Mouse (Mus musculus) G1E (cell line): ENCODE results near the gene Lrrc49. TPM values are rescaled to one million over a fixed set of nuclear protein-coding genes. Genes with fewer than 3 reads are reported as not detected.

Experiments
- ATAC-seq: 2 replicates; pipeline ENCODE4 v1.8.0; 2016; ENCODE audit warnings: mild to moderate bottlenecking; ENCODE audit not compliant: insufficient number of reproducible peaks, poor library complexity, low FRiP score, severe bottlenecking; ENCODE audit errors: extremely low read depth
- DNase-seq: peaks from one replicate; pipeline ENCODE4 v3.0.0; 2012; ENCODE audit warnings: low spot score
- H3K27me3 ChIP-seq: 2 replicates; pipeline ENCODE4 v1.6.1; 2012; ENCODE audit warnings: mild to moderate bottlenecking, low read length, inconsistent platforms; ENCODE audit not compliant: insufficient read depth
- H3K36me3 ChIP-seq: replicated peaks from 2 replicates; pipeline ENCODE3; 2012; ENCODE audit warnings: mild to moderate bottlenecking, inconsistent platforms
- H3K4me1 ChIP-seq: 2 replicates; pipeline ENCODE4 v1.6.1; 2012; ENCODE audit warnings: low read depth, low read length, inconsistent platforms, mixed read lengths; ENCODE audit not compliant: insufficient read depth
- H3K4me3 ChIP-seq: 2 replicates; pipeline ENCODE4 v1.5.1; 2012; ENCODE audit warnings: low read depth, mild to moderate bottlenecking, inconsistent platforms, low read length, moderate library complexity, mixed read lengths
- H3K9me3 ChIP-seq: replicated peaks from 2 replicates; pipeline ENCODE4 v1.6.1; 2012; ENCODE audit warnings: inconsistent platforms
- CTCF ChIP-seq: IDR thresholded peaks from 2 replicates; pipeline ENCODE4 v1.5.1; 2012; ENCODE audit warnings: low read depth, low read length, inconsistent platforms, mixed read lengths
- GATA1 ChIP-seq: IDR thresholded peaks from 2 replicates; pipeline ENCODE4 v1.6.1; 2012; ENCODE audit warnings: borderline replicate concordance, low read length, inconsistent platforms, mixed read lengths
- GATA2 ChIP-seq: IDR thresholded peaks from 2 replicates; pipeline ENCODE4 v1.6.1; 2012; ENCODE audit warnings: low read depth, low read length, inconsistent platforms, borderline replicate concordance
- POLR2AphosphoS5 ChIP-seq: IDR thresholded peaks from 2 replicates; pipeline ENCODE4 v1.6.1; 2012; ENCODE audit warnings: low read depth, low read length, inconsistent platforms; ENCODE audit not compliant: insufficient replicate concordance
- TAL1 ChIP-seq: conservative IDR thresholded peaks from 2 replicates; pipeline ENCODE4 v1.6.1; 2012; ENCODE audit warnings: low read depth, low read length, inconsistent platforms, mixed read lengths
- polyA plus RNA-seq: library from polyadenylated mRNA; stranded (reverse); fragments of >175 nt; gene quantifications from 2 replicates; pipeline ENCODE4 v1.2.3, GENCODE M21; 2012
- total RNA-seq, 2 experiments: library from RNA; stranded (forward) in 1 of 2; stranded (reverse) in 1 of 2; fragments of 200-1000 nt in 1 of 2; fragments of >200 nt in 1 of 2; fragmentation: Nextera tagmentation in 1 of 2; gene quantifications; 2 replicates each; pipeline ENCODE4 v1.2.3; 2014 to 2017

Gene Lrrc49
- total and polyA plus RNA-seq, 3 experiments, result 0.11 to 2.5 (median 1.1) TPM

DNA sequence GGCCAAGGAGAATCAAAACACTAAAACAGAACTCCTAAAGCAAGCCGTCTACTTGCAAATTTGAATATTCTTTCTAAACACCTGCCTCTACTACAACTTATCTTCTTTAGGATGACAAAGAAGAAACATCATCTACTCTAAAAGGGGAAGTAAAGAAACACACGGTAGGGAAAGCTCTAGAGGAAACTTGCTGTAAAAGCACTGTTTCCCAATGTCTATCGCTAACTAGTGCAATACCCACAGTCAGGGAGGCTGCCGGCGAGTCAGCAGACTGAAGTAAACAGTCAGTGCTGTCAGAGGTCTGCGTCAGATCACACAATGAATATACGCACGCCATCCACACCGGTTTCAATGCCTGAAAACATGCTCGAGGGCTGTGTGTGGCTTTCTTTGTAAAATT lies 86.0 kb downstream of the Lrrc49 start:
- H3K36me3 ChIP-seq, result no peaks in the 10 kb centered on the region
- peaks cover 11% of the 10 kb centered on the region for H3K4me1 ChIP-seq
- ATAC-seq (no peak), DNase-seq (no peak)
- H3K4me3 ChIP-seq, result no peak overlapping the region
- peaks cover 21% of the 10 kb centered on the region for H3K27me3 ChIP-seq
- TF ChIP-seq POLR2AphosphoS5 (no peak), CTCF (no peak), GATA1 (no peak), GATA2 (no peak), TAL1 (no peak)
- H3K9me3 ChIP-seq, result no peaks in the 10 kb centered on the region

DNA sequence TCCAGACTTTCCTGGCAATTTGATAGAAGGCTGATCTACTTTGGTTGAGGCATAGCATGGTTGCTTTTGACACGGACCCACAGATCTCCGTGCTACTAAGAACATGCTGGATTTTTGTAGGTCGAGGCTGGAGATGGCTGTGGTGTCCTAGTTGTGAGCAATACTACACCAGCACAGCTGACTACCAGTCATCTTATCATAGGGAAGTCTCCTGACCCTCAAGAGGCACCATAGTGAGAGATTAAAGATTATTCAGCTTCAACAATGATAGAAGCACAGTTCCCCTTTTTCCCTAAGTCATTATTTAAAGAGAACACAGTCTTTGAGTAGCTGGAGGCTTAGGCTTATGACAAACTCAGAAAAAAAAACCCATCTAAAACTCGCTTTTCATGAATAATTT lies 87.7 kb downstream of the Lrrc49 start:
- Histone ChIP-seq H3K27me3 (peaks cover 21% of the 10 kb centered on the region), H3K36me3 (no peaks in the 10 kb centered on the region), H3K4me3 (no peak overlapping the region), H3K9me3 (no peaks in the 10 kb centered on the region), H3K4me1 (peaks cover 16% of the 10 kb centered on the region)
- DNase-seq, result no peak
- TF ChIP-seq CTCF, result no peak
- no peak for TF ChIP-seq TAL1
- no peak for TF ChIP-seq POLR2AphosphoS5
- TF ChIP-seq GATA2, result no peak
- TF ChIP-seq GATA1, result no peak
- no peak for ATAC-seq

DNA sequence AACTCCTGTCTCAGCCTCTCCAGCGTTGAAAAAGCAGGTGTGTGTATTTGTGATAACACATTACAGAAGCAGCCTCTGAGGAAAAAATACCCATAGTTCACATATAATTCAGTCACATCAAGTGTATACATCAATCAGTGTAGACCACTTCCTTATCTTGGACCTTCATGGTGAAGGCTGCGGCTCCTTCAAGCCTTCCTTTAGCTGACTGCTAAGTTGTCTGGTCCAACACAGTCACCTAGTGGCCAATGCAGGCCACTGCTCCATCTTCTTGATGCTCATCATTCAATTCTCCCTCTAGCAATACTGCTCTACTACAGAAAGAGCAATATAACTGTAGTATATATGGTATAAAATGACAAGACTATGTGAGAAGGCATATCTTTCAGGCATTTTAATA lies 88.5 kb downstream of the Lrrc49 start:
- H3K4me1 ChIP-seq, result peaks cover 16% of the 10 kb centered on the region
- DNase-seq (peak; percentile 16), ATAC-seq (peak; percentile 49)
- H3K4me3 ChIP-seq, result no peak overlapping the region
- H3K36me3 ChIP-seq, result no peaks in the 10 kb centered on the region
- TF ChIP-seq CTCF, result peak; percentile 88
- no peak for TF ChIP-seq GATA2
- no peak for TF ChIP-seq TAL1
- no peak for TF ChIP-seq POLR2AphosphoS5
- peaks cover 18% of the 10 kb centered on the region for H3K27me3 ChIP-seq
- H3K9me3 ChIP-seq, result no peaks in the 10 kb centered on the region

DNA sequence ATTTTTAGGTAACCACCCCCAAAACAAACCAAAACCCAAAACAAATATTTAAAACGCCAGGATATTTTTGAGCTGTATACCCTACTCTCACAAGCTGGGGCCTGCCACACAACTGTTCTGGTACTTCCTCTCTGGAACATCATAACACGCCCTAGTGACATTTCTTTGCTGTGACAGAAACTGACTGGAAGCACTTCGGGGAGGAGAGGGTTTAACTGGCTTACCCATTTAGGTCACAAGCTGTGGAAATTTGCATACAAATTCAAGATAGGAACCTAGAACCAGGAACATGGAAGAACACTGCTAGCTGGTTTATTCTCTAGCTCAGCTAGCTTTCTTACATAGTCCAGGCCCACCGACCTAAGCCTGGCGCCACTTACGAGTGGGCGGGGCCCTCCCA lies 92.6 kb downstream of the Lrrc49 start:
- peaks cover 7% of the 10 kb centered on the region for H3K27me3 ChIP-seq
- peaks cover 22% of the 10 kb centered on the region for H3K4me1 ChIP-seq
- no peak for ATAC-seq
- no peaks in the 10 kb centered on the region for H3K9me3 ChIP-seq
- no peak overlapping the region for H3K4me3 ChIP-seq
- TF ChIP-seq GATA2 (no peak), GATA1 (no peak), POLR2AphosphoS5 (no peak), TAL1 (no peak), CTCF (no peak)
- H3K36me3 ChIP-seq, result no peaks in the 10 kb centered on the region
- no peak for DNase-seq

DNA sequence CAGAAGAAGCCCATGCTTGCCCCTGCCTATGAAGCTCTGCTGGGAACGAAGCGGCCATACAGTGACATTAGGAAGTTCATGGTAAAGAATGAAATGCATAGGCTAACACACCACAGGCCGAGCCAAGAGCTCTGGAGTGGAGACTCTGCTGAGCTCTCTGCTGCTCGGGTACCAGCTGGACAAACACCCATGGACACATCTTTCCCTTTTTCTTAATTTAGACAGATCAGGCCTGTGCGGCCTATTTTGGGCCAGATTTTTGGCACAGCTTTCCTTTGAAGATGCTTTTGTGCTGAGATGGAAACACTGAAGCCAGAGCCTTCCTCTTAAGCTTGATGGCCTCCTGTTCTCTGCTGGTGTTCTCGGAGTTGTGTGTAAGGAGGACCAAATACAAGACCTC lies 95.0 kb downstream of the Lrrc49 start:
- no peaks in the 10 kb centered on the region for H3K36me3 ChIP-seq
- no peaks in the 10 kb centered on the region for H3K9me3 ChIP-seq
- H3K4me3 ChIP-seq, result no peak overlapping the region
- no peak for TF ChIP-seq GATA2
- TF ChIP-seq CTCF, result no peak
- TF ChIP-seq GATA1, result no peak
- TF ChIP-seq TAL1, result no peak
- no peak for TF ChIP-seq POLR2AphosphoS5
- ATAC-seq (no peak), DNase-seq (no peak)
- H3K27me3 ChIP-seq, result peaks cover 13% of the 10 kb centered on the region
- peaks cover 11% of the 10 kb centered on the region for H3K4me1 ChIP-seq

DNA sequence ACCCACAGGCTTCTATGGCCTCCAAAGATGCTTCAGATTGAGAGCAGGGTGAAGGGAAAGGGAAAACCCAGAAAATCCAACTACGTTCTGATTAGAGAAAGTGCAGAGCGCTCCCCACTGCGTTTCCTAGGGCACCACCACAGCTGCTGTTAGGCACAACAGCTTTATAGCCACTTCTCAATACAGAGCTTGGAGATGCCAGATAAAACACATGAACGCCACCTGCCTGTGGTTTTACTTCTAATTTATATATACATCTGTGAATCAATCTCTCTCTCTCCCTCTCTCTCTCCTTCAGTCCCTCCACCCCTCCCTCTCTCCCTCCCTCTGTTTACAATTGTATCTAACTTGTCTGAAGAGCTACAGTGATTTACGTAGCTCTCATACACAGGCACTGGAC lies 95.6 kb downstream of the Lrrc49 start:
- Histone ChIP-seq H3K4me3 (no peak overlapping the region), H3K27me3 (peaks cover 13% of the 10 kb centered on the region), H3K9me3 (no peaks in the 10 kb centered on the region), H3K36me3 (no peaks in the 10 kb centered on the region), H3K4me1 (peaks cover 11% of the 10 kb centered on the region)
- TF ChIP-seq POLR2AphosphoS5 (no peak), TAL1 (no peak), GATA2 (no peak), CTCF (no peak), GATA1 (no peak)
- ATAC-seq, result no peak
- DNase-seq, result no peak

DNA sequence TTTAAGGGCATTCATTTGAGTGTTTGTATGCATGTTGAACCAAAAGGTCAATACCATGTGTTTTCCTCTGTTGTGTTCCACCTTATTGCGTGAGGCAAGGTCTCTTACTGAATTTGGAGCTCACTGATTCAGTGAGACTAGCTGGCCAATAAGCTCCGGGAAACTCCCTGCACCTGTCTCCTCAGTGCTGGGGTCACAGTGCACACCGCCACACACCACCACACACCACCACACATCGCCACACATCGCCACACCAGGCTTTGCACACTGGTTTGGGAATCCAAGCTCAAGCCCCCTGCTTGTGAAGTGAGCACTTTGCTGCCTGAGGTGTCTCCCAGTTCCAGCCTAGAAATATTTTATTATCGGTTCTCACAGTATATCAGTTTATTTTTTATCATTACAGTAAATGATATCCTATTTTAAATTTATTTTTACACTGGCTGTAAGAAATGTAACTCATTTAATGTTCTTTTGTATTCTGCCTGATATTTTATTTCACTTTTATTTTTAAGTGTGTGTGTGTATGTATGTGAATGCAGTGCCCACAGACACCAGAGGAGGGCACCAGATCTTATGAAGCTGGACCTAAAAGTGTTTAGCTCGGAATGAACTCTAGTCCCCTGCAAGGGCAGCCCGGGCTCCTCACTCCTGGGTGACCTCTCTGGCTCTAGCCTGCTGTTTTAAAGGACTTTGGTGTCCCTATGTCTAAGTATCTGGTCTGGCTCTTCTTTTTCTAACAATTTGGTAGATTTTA lies 96.9 kb downstream of the Lrrc49 start:
- ATAC-seq (no peak), DNase-seq (no peak)
- H3K36me3 ChIP-seq, result no peaks in the 10 kb centered on the region
- H3K27me3 ChIP-seq, result peaks cover 15% of the 10 kb centered on the region
- no peak overlapping the region for H3K4me3 ChIP-seq
- TF ChIP-seq GATA2, result no peak
- TF ChIP-seq TAL1, result no peak
- no peak for TF ChIP-seq GATA1
- no peak for TF ChIP-seq CTCF
- no peak for TF ChIP-seq POLR2AphosphoS5
- peaks cover 13% of the 10 kb centered on the region for H3K4me1 ChIP-seq
- H3K9me3 ChIP-seq, result no peaks in the 10 kb centered on the region
